Mouse (Mus musculus): ENCODE data around the gene Dusp1. TPM values are rescaled to one million over a fixed set of nuclear protein-coding genes. Genes with fewer than 3 reads are reported as not detected.
A peak's percentile ranks its signal among the peaks of the same experiment; 100 is the strongest.

The Dusp1 gene
- total RNA-seq, 2 experiments from 2014 or later = 43.8 to 46.4 TPM

DNA sequence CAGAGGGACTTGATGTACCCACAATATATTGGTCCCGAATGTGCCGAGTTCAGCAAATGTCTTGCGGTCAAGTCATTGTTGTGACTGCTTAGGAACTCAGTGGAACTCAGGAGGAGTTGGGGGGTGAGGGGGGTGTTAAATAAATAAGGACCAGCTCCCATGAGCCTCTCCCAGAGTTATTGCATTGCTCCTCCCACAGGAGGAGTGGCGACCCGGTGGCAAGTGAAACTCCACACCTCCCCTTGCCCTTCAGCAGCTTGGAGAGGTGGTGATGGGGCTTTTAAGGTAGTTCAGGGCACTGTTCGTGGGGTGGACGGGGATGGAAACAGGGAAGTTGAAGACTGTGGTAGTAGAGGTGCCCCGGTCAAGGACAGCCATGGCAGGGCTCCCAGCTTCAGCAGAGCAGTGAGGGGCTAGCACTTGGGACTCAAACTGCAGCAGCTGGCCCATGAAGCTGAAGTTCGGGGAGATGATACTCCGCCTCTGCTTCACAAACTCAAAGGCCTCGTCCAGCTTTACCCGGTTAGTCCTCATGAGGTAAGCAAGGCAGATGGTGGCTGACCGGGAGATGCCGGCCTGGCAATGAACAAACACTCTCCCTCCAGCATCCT is 55.8 kb downstream of the Dusp1 start:
- no peak for DNase-seq (ENCODE audit: low spot score in 2 of 2)

GRCm38 (mm10) chr17:26505181-26505581 is 56.7 kb downstream of the Dusp1 start:
- no peak for DNase-seq (ENCODE audit: low spot score in 2 of 2)

DNA sequence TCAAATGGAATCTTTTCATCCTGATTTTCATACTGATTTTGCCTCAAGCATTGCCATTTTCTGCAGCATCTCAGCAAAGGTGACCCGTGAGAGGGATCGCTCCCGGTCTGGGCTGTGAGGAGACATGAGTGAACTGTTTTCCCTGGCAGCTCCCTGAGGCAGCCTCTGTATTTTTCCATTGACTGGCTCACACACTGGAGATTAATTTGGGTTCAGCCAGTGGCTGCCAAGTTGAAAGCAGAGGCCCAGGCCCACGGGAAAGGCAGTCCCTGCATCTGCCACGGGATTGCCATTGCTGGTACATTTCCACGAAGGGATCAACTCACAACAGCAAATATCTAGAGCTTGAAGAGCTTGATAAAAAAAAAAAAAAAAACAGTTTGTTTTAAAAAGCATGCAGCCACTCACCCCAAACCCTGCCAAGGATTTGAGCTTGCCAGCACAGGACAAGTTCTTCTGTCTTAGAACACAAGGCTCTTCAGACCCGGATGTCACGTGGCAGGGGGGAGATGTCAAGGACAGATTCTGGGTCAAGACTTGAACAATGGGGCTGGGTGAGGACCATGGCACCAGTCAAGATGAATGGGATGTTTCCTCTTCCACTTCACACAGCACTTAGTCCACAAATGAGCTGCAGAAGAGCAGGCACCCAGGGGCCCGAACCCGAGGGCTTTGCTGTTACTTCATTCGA is 57.8 kb downstream of the Dusp1 start:
- peak in 1 of 2 experiments; percentile 52 for DNase-seq (ENCODE audit: low spot score in 2 of 2)

DNA sequence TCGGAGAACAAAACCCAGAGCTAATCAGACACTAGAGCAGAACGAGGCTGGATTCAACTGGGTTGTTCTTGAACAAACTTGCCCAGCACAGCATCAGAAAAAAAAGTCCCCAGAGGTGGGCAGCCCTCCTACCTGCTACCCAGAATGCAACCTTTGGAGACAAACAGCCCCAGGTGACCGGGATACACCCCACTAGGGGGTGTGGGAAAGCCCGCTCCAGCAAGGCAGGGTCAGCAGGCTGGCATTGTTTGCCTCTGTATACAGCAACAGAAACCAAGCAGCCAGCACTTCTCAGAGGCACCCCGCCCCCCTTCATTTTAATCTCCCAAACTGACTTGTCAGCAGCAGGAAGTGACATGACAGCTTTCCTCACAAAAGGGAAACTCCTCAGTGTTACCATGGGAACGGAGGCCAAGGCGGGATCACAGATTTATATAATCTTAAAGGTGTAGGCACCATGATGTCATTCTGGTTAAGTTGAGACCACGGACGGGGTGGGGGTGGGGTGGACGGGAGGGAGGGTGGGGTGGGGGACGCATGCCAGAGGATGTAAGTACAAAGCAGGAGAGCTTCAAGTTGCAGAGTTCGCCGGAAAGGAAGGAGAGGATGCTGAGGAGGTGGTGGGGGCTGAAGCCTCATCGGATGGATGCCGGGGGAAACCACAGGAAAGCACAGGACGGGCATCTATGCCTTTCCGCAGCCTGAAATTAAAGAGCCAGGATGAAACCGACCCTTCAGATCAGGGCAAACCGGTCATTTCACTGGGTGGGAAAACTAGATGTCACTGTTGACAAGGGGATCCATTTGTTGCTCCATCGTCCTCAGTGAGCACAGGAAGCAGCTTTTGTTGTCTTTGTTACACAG is 58.9 kb downstream of the Dusp1 start:
- peak; percentile 26 to 63 for DNase-seq (ENCODE audit: low spot score in 2 of 2)

DNA sequence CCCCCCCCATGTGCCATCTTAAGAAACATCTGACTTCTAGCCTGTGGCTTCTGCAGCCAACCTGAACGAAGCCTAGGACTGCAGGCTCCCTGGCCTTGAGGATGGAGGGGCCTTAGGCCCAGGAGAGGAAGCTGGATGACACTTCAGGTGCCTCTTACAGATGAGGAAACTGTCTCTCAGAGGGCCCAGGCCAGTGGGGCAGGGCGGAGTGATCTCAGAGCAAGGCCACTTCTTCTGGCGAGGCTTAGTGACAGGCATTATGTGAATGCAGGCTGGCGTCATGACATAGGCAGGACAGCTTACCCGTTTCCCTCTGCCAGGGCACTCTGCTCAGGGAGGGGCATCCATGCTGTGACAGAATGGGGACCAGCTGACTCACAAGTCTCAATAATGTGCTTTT is 60.1 kb downstream of the Dusp1 start:
- no peak for DNase-seq (ENCODE audit: low spot score in 2 of 2)

GRCm38 (mm10) chr17:26498626-26499025 is 63.3 kb downstream of the Dusp1 start:
- DNase-seq (ENCODE audit: low spot score in 2 of 2) = no peak

GRCm38 (mm10) chr17:26497416-26497923 is 64.5 kb downstream of the Dusp1 start:
- DNase-seq (ENCODE audit: low spot score in 2 of 2) = no peak

DNA sequence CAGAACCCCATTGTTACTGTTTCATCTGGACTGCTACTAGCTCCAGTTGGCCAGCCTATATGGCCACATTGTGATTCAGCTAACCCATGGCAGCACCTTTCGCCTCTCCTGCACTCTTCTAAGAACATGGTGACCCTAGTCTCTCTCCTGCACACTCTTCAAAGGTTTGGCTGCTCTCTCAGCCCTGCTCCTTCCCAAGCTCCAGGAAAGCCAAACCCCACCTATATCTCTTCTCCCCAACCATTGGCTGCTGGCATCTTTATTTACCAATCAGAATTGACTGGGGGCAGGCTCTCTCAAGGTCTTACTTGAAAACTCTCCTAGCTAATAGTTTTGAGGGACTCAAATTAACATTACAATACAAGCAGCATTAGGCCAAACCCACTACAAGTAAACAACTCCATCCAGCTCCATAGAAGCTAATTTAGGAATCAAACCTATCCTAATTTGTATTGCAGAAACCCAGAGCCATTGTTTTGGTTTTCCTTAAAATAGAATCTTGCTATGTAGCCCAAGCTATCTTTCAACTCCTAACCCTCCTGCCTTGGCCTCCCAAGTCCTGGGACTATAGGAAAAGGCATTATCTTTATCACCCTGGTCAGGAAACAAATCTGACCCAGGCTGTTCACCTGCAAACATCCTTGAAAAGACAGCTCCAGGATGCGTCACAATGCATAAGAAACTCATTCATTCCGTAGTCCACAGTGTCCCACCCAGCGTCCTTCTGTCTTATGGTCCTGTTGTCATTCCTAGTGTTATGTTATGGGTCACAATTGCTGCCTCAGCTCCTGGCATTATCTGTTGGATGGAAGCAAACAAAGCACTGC is 67.1 kb downstream of the Dusp1 start:
- no peak for DNase-seq (ENCODE audit: low spot score in 2 of 2)

DNA sequence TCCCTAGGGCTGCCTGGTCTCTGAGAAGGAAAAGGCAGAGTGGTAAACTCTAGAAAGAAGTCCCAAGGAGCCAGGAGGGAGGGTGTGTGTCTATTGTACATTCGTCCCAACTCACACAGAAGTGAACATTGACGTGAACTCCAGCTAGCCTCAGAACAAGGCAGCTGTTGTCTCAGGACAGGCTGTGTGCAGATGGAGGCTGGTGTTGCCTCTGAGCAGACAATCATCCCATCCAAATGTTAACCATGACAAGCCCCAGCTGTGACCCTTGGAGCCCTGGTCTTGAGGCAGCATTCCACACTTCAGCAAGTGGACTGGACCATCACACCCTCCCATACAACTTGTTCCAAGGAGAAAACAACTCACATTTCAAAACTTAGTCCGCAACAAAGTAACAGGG is 69.7 kb downstream of the Dusp1 start:
- no peak for DNase-seq (ENCODE audit: low spot score in 2 of 2)

- DNase-seq (ENCODE audit: low spot score in 2 of 2) = no peak
These were observed 71.0 kb downstream of the Dusp1 start for GRCm38 (mm10) chr17:26490910-26491309.

DNA sequence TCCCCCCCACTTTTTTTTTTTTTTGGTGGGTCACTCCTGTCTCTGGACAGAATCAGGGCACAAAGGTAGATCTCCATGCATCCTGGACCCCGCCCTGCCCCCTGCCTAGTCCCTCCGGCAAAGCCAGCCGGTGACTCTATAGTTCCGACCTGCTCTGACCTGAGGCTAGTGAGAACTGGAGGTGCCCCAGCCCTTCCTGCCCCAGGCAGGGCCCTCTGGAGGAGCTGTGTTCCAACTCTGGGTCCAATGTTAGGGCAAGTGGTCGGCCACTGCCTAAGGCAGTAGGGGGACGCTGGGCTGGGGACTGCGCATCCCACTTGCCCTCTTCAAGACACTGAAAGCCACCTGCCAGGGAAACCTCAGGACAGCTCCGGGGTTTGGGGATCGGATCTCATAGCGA is 71.9 kb downstream of the Dusp1 start:
- no peak for DNase-seq (ENCODE audit: low spot score in 2 of 2)

- DNase-seq (ENCODE audit: low spot score in 2 of 2) = no peak
These were observed 73.1 kb downstream of the Dusp1 start for GRCm38 (mm10) chr17:26488711-26489403.

DNA sequence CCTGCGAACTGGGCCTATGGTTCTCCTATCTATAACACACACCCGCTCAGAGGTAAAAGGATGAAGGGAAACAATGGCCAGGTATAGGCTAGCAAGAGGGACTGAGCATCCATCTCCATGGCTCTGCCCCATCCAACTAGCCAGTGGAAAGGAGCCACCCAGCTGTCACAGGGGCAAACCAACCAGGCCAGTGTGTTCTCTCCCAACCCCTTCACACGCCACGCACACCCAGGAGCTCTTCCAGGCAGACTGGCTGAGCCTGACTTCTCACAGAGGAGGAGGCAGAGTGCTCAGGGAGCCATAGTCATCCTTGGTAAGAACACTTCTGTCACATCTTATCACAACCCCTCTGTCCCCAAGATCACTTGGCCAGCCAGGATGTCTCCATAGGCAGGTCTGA is 74.0 kb downstream of the Dusp1 start:
- DNase-seq (ENCODE audit: low spot score in 2 of 2) = no peak

GRCm38 (mm10) chr17:26487266-26487665 is 74.7 kb downstream of the Dusp1 start:
- DNase-seq (ENCODE audit: low spot score in 2 of 2) = no peak

GRCm38 (mm10) chr17:26484626-26485421 is 77.1 kb downstream of the Dusp1 start:
- DNase-seq (ENCODE audit: low spot score in 2 of 2) = no peak

GRCm38 (mm10) chr17:26480956-26481355 is 81.0 kb downstream of the Dusp1 start:
- no peak for DNase-seq (ENCODE audit: low spot score in 2 of 2)

DNA sequence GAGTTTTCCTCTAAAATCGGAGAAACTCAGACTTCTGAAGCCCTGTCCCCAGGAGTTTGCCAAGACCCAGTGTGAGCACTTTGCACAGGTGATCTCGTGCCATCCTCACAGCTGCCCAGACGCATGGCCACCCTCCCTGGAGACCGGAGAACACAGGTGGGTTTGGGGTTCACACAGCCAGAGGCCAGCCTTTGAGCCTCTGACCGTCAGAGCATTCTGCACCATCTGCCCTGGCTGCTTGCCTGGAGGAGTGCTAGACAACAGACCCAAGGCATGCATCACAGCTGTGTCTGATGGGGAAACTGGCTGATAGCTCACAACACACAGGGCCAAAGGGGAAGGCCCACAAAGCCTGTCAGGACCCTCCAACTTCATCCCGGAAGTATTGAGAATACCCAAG is 82.3 kb downstream of the Dusp1 start:
- DNase-seq (ENCODE audit: low spot score in 2 of 2) = no peak

- DNase-seq (ENCODE audit: low spot score in 2 of 2) = no peak
These were observed 83.3 kb downstream of the Dusp1 start for GRCm38 (mm10) chr17:26478672-26479071.

DNA sequence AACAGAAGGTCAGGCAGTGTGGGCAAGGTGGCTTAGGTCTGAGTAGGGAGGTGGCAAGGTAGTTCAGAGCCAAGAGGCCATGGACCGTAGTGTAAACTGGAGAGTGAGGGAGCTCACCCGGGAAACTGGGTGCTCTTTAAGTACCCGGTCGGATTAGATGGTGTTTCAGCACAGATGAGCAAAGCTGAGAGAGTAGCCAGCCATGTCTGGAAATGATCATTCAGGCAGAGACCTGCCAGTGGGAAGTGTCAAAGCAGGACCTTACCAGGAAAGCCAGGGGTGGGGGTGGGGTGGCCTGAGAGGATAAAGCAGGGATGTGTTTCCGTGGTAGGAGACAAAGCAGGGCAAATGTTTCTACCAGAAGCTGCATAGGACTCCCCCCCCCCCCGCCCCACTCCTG is 85.1 kb downstream of the Dusp1 start:
- no peak for DNase-seq (ENCODE audit: low spot score in 2 of 2)

Measured in adrenal gland, postnatal 4 days (tissue).